Mouse (Mus musculus) olfactory bulb, adult 2 months (tissue): Measurements from ENCODE around the gene Fignl1. TPM values are rescaled to one million over a fixed set of nuclear protein-coding genes. Genes with fewer than 3 reads are reported as not detected.

Source experiments
- H3K27ac ChIP-seq: fragments of 200-500 bp; 2 replicates; pipeline ENCODE4 v1.5.1; 2012; ENCODE audit warnings: low read depth, low read length; ENCODE audit not compliant: insufficient read depth
- H3K4me1 ChIP-seq: fragments of 200-500 bp; 2 replicates; pipeline ENCODE4 v1.6.1; 2012; ENCODE audit warnings: low read length; ENCODE audit not compliant: control insufficient read depth, insufficient read depth
- H3K4me3 ChIP-seq: fragments of 200-500 bp; 2 replicates; pipeline ENCODE4 v1.5.1; 2012; ENCODE audit warnings: mild to moderate bottlenecking, low read depth, low read length, moderate library complexity; ENCODE audit not compliant: insufficient read depth
- CTCF ChIP-seq: fragments of 200-500 bp; IDR thresholded peaks from 2 replicates; pipeline ENCODE4 v1.5.1; 2012; ENCODE audit warnings: low read depth, mild to moderate bottlenecking, low read length, moderate library complexity; ENCODE audit not compliant: insufficient read depth
- POLR2A ChIP-seq: fragments of 200-500 bp; IDR thresholded peaks from 2 replicates; pipeline ENCODE4 v1.6.1; 2012; ENCODE audit warnings: mild to moderate bottlenecking, low read depth, low read length, moderate library complexity; ENCODE audit not compliant: insufficient read depth
- WGBS: fragments of 180-500 bp; shearing (Covaris S2); methylation state at CpG from one replicate; pipeline ENCODE4 v1.1.7; 2018; 5-methylcytosine and 5-hydroxymethylcytosine counted together
- polyA plus RNA-seq: library from polyadenylated mRNA; stranded (reverse); fragments of >200 nt; gene quantifications from 2 replicates; pipeline ENCODE4 v1.2.4, GENCODE M21; 2012; ENCODE audit warnings: low replicate concordance; ENCODE audit not compliant: missing spikeins, insufficient read depth, insufficient read length

Fignl1 gene
- polyA plus RNA-seq, 1 experiment, result not detected

- Histone ChIP-seq H3K27ac (no peak overlapping the region), H3K4me1 (no peaks in the 10 kb centered on the region), H3K4me3 (no peak overlapping the region)
- whole genome bisulfite sequencing, result 94% methylated on average over 1 of the region's 1 CpGs
- TF ChIP-seq CTCF, result no peak
- no peak for TF ChIP-seq POLR2A
Observed at GRCm38 (mm10) chr11:11766105-11766504, 42.7 kb downstream of the Fignl1 start.

DNA sequence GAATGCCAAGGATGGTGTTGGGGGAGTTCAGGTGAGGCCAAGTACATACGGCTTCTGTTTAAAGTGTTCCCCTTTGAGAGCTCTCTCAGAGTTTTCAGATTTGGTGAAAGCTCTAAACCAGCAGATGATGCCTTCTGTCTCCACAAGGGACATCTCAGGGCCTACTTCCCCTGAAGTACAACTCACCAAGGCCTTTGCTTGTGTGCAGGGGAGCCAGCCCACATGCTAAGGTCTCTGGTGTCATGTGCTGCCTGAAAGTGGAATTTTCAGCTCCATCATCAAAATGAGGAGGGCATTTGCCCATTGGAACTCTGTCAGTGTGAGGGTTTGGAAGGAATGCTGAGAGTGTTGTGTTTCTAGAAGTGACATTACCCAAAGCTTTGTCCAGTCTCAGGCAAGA, 43.3 kb downstream of the Fignl1 start:
- no peak overlapping the region for H3K4me3 ChIP-seq

DNA sequence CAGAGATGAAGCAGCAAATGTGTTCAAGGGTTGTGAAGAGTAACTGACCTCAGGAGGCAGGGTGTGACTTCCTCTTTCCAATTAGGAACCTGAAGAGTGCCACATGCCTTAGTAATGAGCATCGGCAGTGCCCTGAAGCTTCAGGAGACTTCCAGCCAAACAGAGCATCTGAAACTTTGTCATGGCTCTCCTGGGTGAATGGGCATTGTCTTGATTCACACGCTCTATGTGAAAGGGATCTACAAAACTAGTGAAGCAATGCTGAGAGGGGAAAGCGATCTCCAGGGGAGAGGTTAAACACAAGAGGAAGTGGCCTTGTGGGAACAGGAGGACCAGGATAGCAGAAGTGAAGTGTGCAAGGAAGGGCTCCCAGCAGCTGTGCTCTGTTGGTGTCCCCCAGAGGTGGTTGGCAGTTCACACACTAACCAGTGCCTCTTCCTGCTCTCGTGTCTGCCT, 45.5 kb downstream of the Fignl1 start:
- no peak overlapping the region for H3K4me3 ChIP-seq
- WGBS, result 69% methylated on average over 4 of the region's 4 CpGs
- H3K4me1 ChIP-seq, result no peaks in the 10 kb centered on the region
- no peak for TF ChIP-seq POLR2A
- TF ChIP-seq CTCF, result no peak
- no peak overlapping the region for H3K27ac ChIP-seq

More for the DNA sequence above, 43.3 kb downstream of the Fignl1 start:
- WGBS, result 76% methylated on average over 1 of the region's 1 CpGs
- TF ChIP-seq POLR2A (no peak), CTCF (no peak)
- Histone ChIP-seq H3K27ac (no peak overlapping the region; the same call in 1 of the 2 replicates), H3K4me1 (no peaks in the 10 kb centered on the region)

DNA sequence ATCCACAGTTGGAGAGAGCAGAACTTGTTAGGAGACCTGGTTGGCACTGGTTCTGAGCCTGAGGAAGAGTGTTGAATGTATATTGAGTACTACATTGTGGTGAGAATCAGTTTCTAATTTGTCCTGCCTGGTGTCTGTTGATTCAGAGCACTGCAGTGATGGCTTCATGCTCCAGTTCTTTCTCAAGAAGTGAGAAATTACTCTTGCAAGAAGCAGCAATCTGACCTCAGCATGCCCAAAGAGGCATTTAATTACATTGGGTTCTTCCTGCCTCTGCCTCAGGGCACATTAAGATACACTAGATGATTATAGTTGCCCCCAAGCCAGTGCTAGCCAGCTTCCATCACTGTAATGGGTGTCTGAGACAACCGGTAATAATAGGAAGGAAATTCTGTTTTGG, 49.9 kb downstream of the Fignl1 start:
- TF ChIP-seq POLR2A (no peak), CTCF (no peak)
- Histone ChIP-seq H3K4me1 (no peaks in the 10 kb centered on the region), H3K4me3 (no peak overlapping the region), H3K27ac (no peak overlapping the region)
- 89% methylated on average over 1 of the region's 1 CpGs for WGBS

GRCm38 (mm10) chr11:11758121-11758520, 50.6 kb downstream of the Fignl1 start:
- no peak for TF ChIP-seq CTCF
- no peak for TF ChIP-seq POLR2A
- 75% methylated on average over 6 of the region's 6 CpGs for WGBS
- no peak overlapping the region for H3K4me3 ChIP-seq
- no peaks in the 10 kb centered on the region for H3K4me1 ChIP-seq
- no peak overlapping the region for H3K27ac ChIP-seq

DNA sequence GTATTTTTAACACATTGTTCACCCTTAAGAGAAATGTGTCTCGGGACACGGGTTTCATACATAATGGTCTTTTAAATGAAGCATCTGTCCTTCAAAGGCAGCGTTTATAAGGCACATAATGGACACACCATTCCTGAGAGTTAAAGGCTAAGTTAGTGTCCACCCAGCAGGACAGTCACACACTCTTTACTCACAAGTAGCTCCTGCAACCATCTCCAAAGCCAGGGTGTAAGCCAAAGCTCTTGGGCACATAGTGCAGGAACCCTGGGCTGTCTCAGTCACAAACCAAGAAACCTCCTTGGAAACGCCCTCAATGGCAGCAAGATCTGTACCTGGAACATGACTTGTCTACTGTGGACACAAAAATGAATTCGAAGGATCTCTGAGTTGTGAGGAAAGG, 55.9 kb downstream of the Fignl1 start:
- Histone ChIP-seq H3K4me1 (no peaks in the 10 kb centered on the region), H3K4me3 (no peak overlapping the region), H3K27ac (no peak overlapping the region)
- TF ChIP-seq POLR2A (no peak), CTCF (no peak)
- 65% methylated on average over 5 of the region's 5 CpGs for WGBS

- WGBS, result 91% methylated on average over 5 of the region's 5 CpGs
- no peak overlapping the region for H3K27ac ChIP-seq
- H3K4me3 ChIP-seq, result no peak overlapping the region
- H3K4me1 ChIP-seq, result no peaks in the 10 kb centered on the region
- TF ChIP-seq CTCF (no peak), POLR2A (no peak)
Observed at GRCm38 (mm10) chr11:11751091-11751490, 57.7 kb downstream of the Fignl1 start.

DNA sequence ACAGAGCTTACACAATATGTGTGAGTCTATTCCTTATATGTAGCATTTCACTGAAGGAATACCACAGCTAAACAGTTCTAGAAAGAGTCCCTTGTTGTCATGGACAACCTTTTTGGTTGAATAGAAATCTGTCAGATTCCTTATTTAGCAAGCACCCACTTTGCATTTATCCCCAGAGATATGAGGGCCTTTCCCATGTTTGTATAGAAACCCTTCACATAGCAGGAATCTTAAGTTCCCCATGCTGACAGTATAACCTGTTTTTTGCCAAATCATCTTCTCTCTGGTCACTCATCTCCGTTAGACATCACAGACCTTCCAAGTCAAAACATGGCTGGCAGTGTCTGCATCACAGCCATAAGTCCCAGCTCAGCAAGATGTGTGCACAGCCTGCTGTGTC, 64.5 kb downstream of the Fignl1 start:
- no peak overlapping the region for H3K4me3 ChIP-seq
- TF ChIP-seq POLR2A, result no peak
- no peak for TF ChIP-seq CTCF
- WGBS, result 64% methylated on average over 1 of the region's 1 CpGs
- no peaks in the 10 kb centered on the region for H3K4me1 ChIP-seq
- no peak overlapping the region for H3K27ac ChIP-seq

DNA sequence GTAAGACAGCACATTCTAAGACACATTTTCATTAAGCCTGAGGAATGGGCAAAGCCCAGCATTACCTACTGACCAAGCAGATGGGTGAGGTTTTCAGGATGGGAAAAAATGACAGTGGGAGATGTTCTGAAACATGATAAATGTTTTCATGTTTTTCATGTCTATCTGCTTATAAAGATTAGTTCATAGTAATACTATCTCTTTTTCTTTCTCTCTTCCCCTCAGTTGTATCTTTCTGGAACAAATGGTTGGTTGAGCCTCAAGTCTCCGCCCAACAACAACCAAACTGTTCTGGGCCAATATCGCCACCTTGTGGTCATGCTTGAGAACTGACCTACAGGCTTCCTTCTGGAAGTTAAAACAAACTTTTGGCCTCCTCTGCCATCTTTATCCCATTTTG, 66.1 kb downstream of the Fignl1 start:
- Histone ChIP-seq H3K27ac (no peak overlapping the region), H3K4me1 (no peaks in the 10 kb centered on the region), H3K4me3 (no peak overlapping the region)
- 33% methylated on average over 2 of the region's 2 CpGs for WGBS
- no peak for TF ChIP-seq CTCF
- no peak for TF ChIP-seq POLR2A

- Histone ChIP-seq H3K4me3 (no peak overlapping the region), H3K27ac (no peak overlapping the region), H3K4me1 (no peaks in the 10 kb centered on the region)
- 86% methylated on average over 5 of the region's 5 CpGs for WGBS
- TF ChIP-seq POLR2A (no peak), CTCF (no peak)
Observed at GRCm38 (mm10) chr11:11741574-11741973, 67.2 kb downstream of the Fignl1 start.
